Mouse (Mus musculus) intestine, embryonic 16.5 days (tissue): ENCODE data around the gene Hoxa7. TPM values are rescaled to one million over a fixed set of nuclear protein-coding genes. Genes with fewer than 3 reads are reported as not detected.

ENCODE experiments used
- ATAC-seq: fragments of 200-750 bp; cut with Nextera tagmentation; 2 replicates; pipeline ENCODE4 v1.8.0; 2017; ENCODE audit warnings: moderate TSS enrichment, moderate library complexity
- H3K27ac ChIP-seq: fragments of 300-500 bp; sonication (generic); 2 replicates; pipeline ENCODE4 v1.5.1; 2014; ENCODE audit warnings: mild to moderate bottlenecking, low read length
- H3K27me3 ChIP-seq: fragments of 300-500 bp; sonication (generic); replicated peaks from 2 replicates; pipeline ENCODE4 v1.6.1; 2014; ENCODE audit warnings: low read length, control low read depth, mixed read lengths; ENCODE audit not compliant: control insufficient read depth, insufficient read depth
- H3K36me3 ChIP-seq: fragments of 300-500 bp; sonication (generic); 2 replicates; pipeline ENCODE4 v1.6.1; 2014; ENCODE audit warnings: low read length, control low read depth; ENCODE audit not compliant: control insufficient read depth, insufficient read depth
- H3K4me1 ChIP-seq: fragments of 300-500 bp; sonication (generic); 2 replicates; pipeline ENCODE4 v1.6.1; 2014; ENCODE audit warnings: low read length, control low read depth, mixed read lengths; ENCODE audit not compliant: control insufficient read depth, insufficient read depth
- H3K4me2 ChIP-seq: fragments of 300-500 bp; sonication (generic); 2 replicates; pipeline ENCODE4 v1.6.1; 2014; ENCODE audit warnings: low read depth, low read length, control low read depth
- H3K4me3 ChIP-seq: fragments of 300-500 bp; sonication (generic); 2 replicates; pipeline ENCODE4 v1.5.1; 2014; ENCODE audit warnings: mild to moderate bottlenecking, low read length
- H3K9ac ChIP-seq: fragments of 300-500 bp; sonication (generic); 2 replicates; pipeline ENCODE4 v1.6.1; 2014; ENCODE audit warnings: low read depth, low read length
- H3K9me3 ChIP-seq: fragments of 300-500 bp; sonication (generic); 2 replicates; pipeline ENCODE4 v1.6.1; 2016; ENCODE audit warnings: low read length, control low read depth; ENCODE audit not compliant: control insufficient read depth
- WGBS: fragments of 180-500 bp; shearing (Covaris S2); extraction: QIAGEN DNeasy Blood & Tissue Kit; methylation state at CpG from one replicate; pipeline ENCODE4 v1.1.7; 2014; 5-methylcytosine and 5-hydroxymethylcytosine counted together
- polyA plus RNA-seq: library from polyadenylated mRNA; unstranded; fragments of >200 nt; fragmentation: Nextera tagmentation; extraction: Ambion mirVana; gene quantifications from 2 replicates; pipeline ENCODE4 v1.2.1, GENCODE M21; 2015

The Hoxa7 gene
- polyA plus RNA-seq, 1 experiment from 2014 or later, result 8.2 TPM

- no peak; the same call in 1 of the 2 replicates for ATAC-seq
- H3K4me3 ChIP-seq, result peak overlapping the region; percentile 25; the same call in 1 of the 2 replicates
- H3K27me3 ChIP-seq, result peaks cover 78% of the 10 kb centered on the region
- no peak overlapping the region for H3K9ac ChIP-seq
- WGBS, result 4% methylated on average over 9 of the region's 9 CpGs
- H3K36me3 ChIP-seq, result no peaks in the 10 kb centered on the region
- H3K9me3 ChIP-seq, result no peaks in the 10 kb centered on the region
- peaks cover 2% of the 10 kb centered on the region; the same call in 1 of the 2 replicates for H3K4me1 ChIP-seq
- peak overlapping the region; percentile 60 for H3K27ac ChIP-seq
- peak overlapping the region; percentile 2; the same call in 1 of the 2 replicates for H3K4me2 ChIP-seq
Measured at GRCm38 (mm10) chr6:52241001-52241621, 19.5 kb upstream of the Hoxa7 start.

GRCm38 (mm10) chr6:52240389-52241000 is 18.8 kb upstream of the Hoxa7 start, which contains the start of gene Hoxa10:
TSS of gene Hoxa10 (minus strand) at chr6:52240854.
- WGBS, result 1% methylated on average over 35 of the region's 35 CpGs
- H3K36me3 ChIP-seq, result no peaks in the 10 kb centered on the region
- peak within 1 kb of the TSS; percentile 60 for H3K27ac ChIP-seq
- H3K9me3 ChIP-seq, result no peaks in the 10 kb centered on the region
- peak within 1 kb of the TSS; percentile 25 for H3K4me3 ChIP-seq
- peaks cover 78% of the 10 kb centered on the region for H3K27me3 ChIP-seq
- peaks cover 2% of the 10 kb centered on the region; the same call in 1 of the 2 replicates for H3K4me1 ChIP-seq
- peak within 1 kb of the TSS; percentile 2; the same call in 1 of the 2 replicates for H3K4me2 ChIP-seq
- H3K9ac ChIP-seq, result peak within 1 kb of the TSS; percentile 23
- ATAC-seq, result peak; percentile 73

GRCm38 (mm10) chr6:52239625-52240388 is 18.2 kb upstream of the Hoxa7 start:
- Histone ChIP-seq H3K4me1 (peaks cover 2% of the 10 kb centered on the region; the same call in 1 of the 2 replicates), H3K9me3 (no peaks in the 10 kb centered on the region), H3K4me3 (peak overlapping the region; percentile 25), H3K9ac (peak overlapping the region; percentile 23), H3K27ac (no peak overlapping the region), H3K36me3 (no peaks in the 10 kb centered on the region), H3K27me3 (peaks cover 79% of the 10 kb centered on the region), H3K4me2 (peak overlapping the region; percentile 2; the same call in 1 of the 2 replicates)
- whole genome bisulfite sequencing, result 3% methylated on average over 30 of the region's 30 CpGs
- no peak for ATAC-seq

- WGBS, result 6% methylated on average over 7 of the region's 7 CpGs
- H3K9ac ChIP-seq, result no peak overlapping the region
- no peak for ATAC-seq
- H3K4me1 ChIP-seq, result peaks cover 2% of the 10 kb centered on the region; the same call in 1 of the 2 replicates
- H3K9me3 ChIP-seq, result no peaks in the 10 kb centered on the region
- H3K4me3 ChIP-seq, result peak overlapping the region; percentile 23
- peaks cover 86% of the 10 kb centered on the region for H3K27me3 ChIP-seq
- H3K4me2 ChIP-seq, result no peak overlapping the region
- H3K27ac ChIP-seq, result no peak overlapping the region
- H3K36me3 ChIP-seq, result no peaks in the 10 kb centered on the region
Measured at GRCm38 (mm10) chr6:52238976-52239375, 17.3 kb upstream of the Hoxa7 start.

- H3K4me3 ChIP-seq, result peak overlapping the region; percentile 13; the same call in 1 of the 2 replicates
- 3% methylated on average over 7 of the region's 7 CpGs for WGBS
- ATAC-seq, result no peak
- H3K36me3 ChIP-seq, result no peaks in the 10 kb centered on the region
- peaks cover 2% of the 10 kb centered on the region; the same call in 1 of the 2 replicates for H3K4me1 ChIP-seq
- H3K4me2 ChIP-seq, result no peak overlapping the region
- peaks cover 88% of the 10 kb centered on the region for H3K27me3 ChIP-seq
- no peak overlapping the region for H3K27ac ChIP-seq
- no peaks in the 10 kb centered on the region for H3K9me3 ChIP-seq
- H3K9ac ChIP-seq, result no peak overlapping the region
Measured at GRCm38 (mm10) chr6:52238155-52238545, 16.5 kb upstream of the Hoxa7 start.

GRCm38 (mm10) chr6:52237346-52238154 is 15.9 kb upstream of the Hoxa7 start:
- peaks cover 88% of the 10 kb centered on the region for H3K27me3 ChIP-seq
- no peak overlapping the region for H3K4me2 ChIP-seq
- no peaks in the 10 kb centered on the region for H3K36me3 ChIP-seq
- H3K4me1 ChIP-seq, result peaks cover 2% of the 10 kb centered on the region; the same call in 1 of the 2 replicates
- H3K4me3 ChIP-seq, result peak overlapping the region; percentile 13
- H3K9me3 ChIP-seq, result no peaks in the 10 kb centered on the region
- H3K27ac ChIP-seq, result no peak overlapping the region
- ATAC-seq, result no peak
- WGBS, result 11% methylated on average over 10 of the region's 10 CpGs
- no peak overlapping the region for H3K9ac ChIP-seq

- Histone ChIP-seq H3K9ac (no peak overlapping the region), H3K36me3 (no peaks in the 10 kb centered on the region), H3K4me2 (no peak overlapping the region), H3K9me3 (no peaks in the 10 kb centered on the region), H3K4me3 (no peak overlapping the region), H3K4me1 (peaks cover 2% of the 10 kb centered on the region; the same call in 1 of the 2 replicates), H3K27ac (no peak overlapping the region), H3K27me3 (peaks cover 85% of the 10 kb centered on the region)
- WGBS, result 20% methylated on average over 3 of the region's 3 CpGs
- no peak for ATAC-seq
Measured at GRCm38 (mm10) chr6:52236806-52237205, 15.2 kb upstream of the Hoxa7 start.

- ATAC-seq, result no peak
- peaks cover 78% of the 10 kb centered on the region for H3K27me3 ChIP-seq
- H3K27ac ChIP-seq, result no peak overlapping the region
- H3K9ac ChIP-seq, result no peak overlapping the region
- H3K4me2 ChIP-seq, result no peak overlapping the region
- H3K4me3 ChIP-seq, result no peak overlapping the region
- 33% methylated on average over 6 of the region's 6 CpGs for WGBS
- peaks cover 2% of the 10 kb centered on the region; the same call in 1 of the 2 replicates for H3K4me1 ChIP-seq
- no peaks in the 10 kb centered on the region for H3K9me3 ChIP-seq
- H3K36me3 ChIP-seq, result no peaks in the 10 kb centered on the region
Measured at GRCm38 (mm10) chr6:52235866-52236265, 14.2 kb upstream of the Hoxa7 start.
